Mouse (Mus musculus) ES-E14 (cell line): ENCODE measurements around the gene Olfr735. TPM values are rescaled to one million over a fixed set of nuclear protein-coding genes. Genes with fewer than 3 reads are reported as not detected.

Experiments
- DNase-seq: peaks from one replicate; pipeline ENCODE4 v3.0.0-alpha.2; 2013; ENCODE audit warnings: low read depth, low spot score
- H3K27ac ChIP-seq: 2 replicates; pipeline ENCODE4 v1.5.1; 2012; ENCODE audit warnings: low read depth, mild to moderate bottlenecking, low read length, moderate library complexity, mixed read lengths; ENCODE audit not compliant: poor library complexity, insufficient read depth, severe bottlenecking
- H3K36me3 ChIP-seq: 2 replicates; pipeline ENCODE4 v1.6.1; 2012; ENCODE audit warnings: mild to moderate bottlenecking, low read length, moderate library complexity, mixed read lengths; ENCODE audit not compliant: control insufficient read depth, poor library complexity, insufficient read depth, severe bottlenecking
- H3K4me1 ChIP-seq, 2 experiments: fragments of 150-350 bp in 1 of 2; sonication (generic) in 1 of 2; 2 replicates each; pipeline ENCODE4 v1.6.1; 2012; ENCODE audit warnings: low read length in 2 of 2, mild to moderate bottlenecking in 1 of 2, mixed read lengths in 1 of 2; ENCODE audit not compliant: control insufficient read depth in 2 of 2, insufficient read depth in 2 of 2, poor library complexity in 1 of 2
- H3K4me3 ChIP-seq, 2 experiments: fragments of 150-350 bp in 1 of 2; sonication (generic) in 1 of 2; 2 replicates each; pipeline ENCODE4 v1.5.1; 2012; ENCODE audit warnings: low read length in 2 of 2, low read depth in 1 of 2, mild to moderate bottlenecking in 1 of 2, mixed read lengths in 1 of 2; ENCODE audit not compliant: insufficient read depth in 1 of 2, poor library complexity in 1 of 2, severe bottlenecking in 1 of 2
- H3K9ac ChIP-seq: 2 replicates; pipeline ENCODE4 v1.6.1; 2012; ENCODE audit warnings: low read depth, mild to moderate bottlenecking, low read length, mixed read lengths; ENCODE audit not compliant: poor library complexity, insufficient read depth, severe bottlenecking
- H3K9me3 ChIP-seq: fragments of 150-350 bp; sonication (generic); 2 replicates; pipeline ENCODE4 v1.6.1; 2012; ENCODE audit warnings: low read depth, mild to moderate bottlenecking, low read length; ENCODE audit not compliant: control insufficient read depth, insufficient read depth
- CHD2 ChIP-seq: IDR thresholded peaks from 2 replicates; pipeline ENCODE4 v1.6.1; 2014; ENCODE audit warnings: mild to moderate bottlenecking, low read depth, low read length, inconsistent platforms
- HCFC1 ChIP-seq: IDR thresholded peaks from 2 replicates; pipeline ENCODE4 v1.6.1; 2012; ENCODE audit warnings: low read length, inconsistent platforms, borderline replicate concordance; ENCODE audit not compliant: insufficient read depth
- MAFK ChIP-seq: IDR thresholded peaks from 2 replicates; pipeline ENCODE4 v1.6.1; 2014; ENCODE audit warnings: mild to moderate bottlenecking, low read depth, low read length, inconsistent platforms; ENCODE audit not compliant: insufficient read depth
- ZC3H11A ChIP-seq: IDR thresholded peaks from 2 replicates; pipeline ENCODE4 v1.6.1; 2012; ENCODE audit warnings: low read depth, mild to moderate bottlenecking, inconsistent platforms, low read length, borderline replicate concordance
- ZNF384 ChIP-seq: IDR thresholded peaks from 2 replicates; pipeline ENCODE4 v1.6.1; 2012; ENCODE audit warnings: low read depth, low read length, inconsistent platforms
- in situ Hi-C, 2 experiments: fragments of 600-800 bp; cut with MboI; formaldehyde crosslinking; loops; one replicate each; pipeline ENCODE4 v1.15.1; 2025; ENCODE audit warnings: low sequenced_read_pairs in 2 of 2, inconsistent platforms in 1 of 2; ENCODE audit not compliant: unreplicated experiment in 2 of 2
- total RNA-seq: library from RNA; depleted of rRNA; stranded (reverse); fragments of 300-350 nt; gene quantifications from 2 replicates; pipeline ENCODE4 v1.2.3, GENCODE M21; 2012; rRNA removed

Gene Olfr735
- not detected in 2 replicates for total RNA-seq

DNA sequence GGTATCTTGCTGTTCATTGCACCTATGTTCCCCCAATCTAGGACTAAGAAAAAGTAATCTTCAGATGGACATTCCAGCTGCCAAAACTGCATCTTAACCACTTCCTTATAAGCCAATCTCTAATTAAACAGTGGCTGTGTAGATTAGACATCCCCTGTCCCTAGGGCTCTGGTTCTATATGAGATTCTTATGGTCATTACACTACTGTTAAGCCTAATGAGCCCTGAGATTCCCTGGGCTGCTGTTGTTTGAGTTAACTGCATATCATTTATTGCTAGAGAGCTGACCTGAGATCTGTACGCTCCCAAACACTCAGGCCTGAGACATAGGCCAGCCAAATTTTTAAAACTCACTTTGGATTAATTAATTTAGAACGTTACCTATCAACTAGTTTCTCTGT lies at the start of gene Olfr735:
Olfr735 (minus strand) TSS at position 77 of the 400 bp plus-strand sequence.
- DNase-seq: no peak
- in situ Hi-C loops: no loop called here

DNA sequence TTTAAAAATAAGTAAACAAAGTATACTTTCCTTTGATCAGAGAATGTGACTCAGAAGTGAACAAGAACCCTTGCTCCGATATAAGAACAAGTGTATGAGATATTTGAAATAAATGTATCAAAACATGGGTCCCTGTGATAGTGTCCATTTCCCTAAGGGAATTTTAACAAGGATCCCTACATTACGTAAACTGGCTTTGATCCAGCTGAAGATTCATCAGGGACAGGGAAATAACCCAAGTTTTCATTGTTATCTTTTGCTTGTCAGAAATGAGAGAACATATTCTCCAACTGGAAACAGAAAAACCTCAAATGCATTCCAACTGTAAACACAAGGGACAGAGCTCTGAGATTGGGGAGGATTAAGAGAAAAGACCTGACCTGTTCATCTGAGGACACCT lies 32.2 kb upstream of the Olfr735 start, which contains the start of gene Olfr736:
Olfr736 (plus strand) TSS at position 301 of the 400 bp plus-strand sequence.
- no peak for DNase-seq
- H3K9me3 ChIP-seq: no peaks in the 10 kb centered on the region
- H3K36me3 ChIP-seq: no peaks in the 10 kb centered on the region
- H3K4me1 ChIP-seq: no peaks in the 10 kb centered on the region
- no peak within 1 kb of the TSS for H3K9ac ChIP-seq
- in situ Hi-C loops: no loop called here
- TF ChIP-seq HCFC1: no peak
- no peak for TF ChIP-seq MAFK
- TF ChIP-seq CHD2: no peak
- no peak for TF ChIP-seq ZC3H11A
- no peak for TF ChIP-seq ZNF384
- H3K27ac ChIP-seq: no peak within 1 kb of the TSS
- no peak within 1 kb of the TSS for H3K4me3 ChIP-seq

More for the DNA sequence above, at the start of gene Olfr735:
- TF ChIP-seq ZC3H11A (no peak), MAFK (no peak), ZNF384 (no peak), HCFC1 (no peak), CHD2 (no peak)
- H3K9ac ChIP-seq: no peak within 1 kb of the TSS
- no peak within 1 kb of the TSS for H3K27ac ChIP-seq
- H3K4me3 ChIP-seq: no peak within 1 kb of the TSS
- H3K4me1 ChIP-seq: no peaks in the 10 kb centered on the region; a peak in 1 of 4 replicates
- H3K9me3 ChIP-seq: no peaks in the 10 kb centered on the region
- no peaks in the 10 kb centered on the region for H3K36me3 ChIP-seq

DNA sequence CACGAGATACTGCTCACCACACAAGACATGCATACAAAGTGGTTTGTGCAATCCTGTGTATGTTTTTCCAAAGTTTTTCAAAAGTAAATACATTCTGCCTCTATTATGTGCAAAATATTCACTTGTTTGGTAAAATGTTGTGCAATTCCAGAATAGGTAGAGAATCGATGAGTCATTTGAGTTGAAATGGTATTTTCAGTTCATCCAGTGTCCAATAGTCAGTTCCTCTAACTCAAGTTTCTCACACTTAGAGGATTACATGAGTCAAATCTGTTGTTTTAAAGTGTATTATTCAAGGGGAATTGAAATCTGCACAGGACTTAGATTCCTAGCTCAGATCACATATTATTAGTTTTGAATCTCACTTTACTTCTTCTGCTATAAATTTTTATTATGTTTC lies 14.9 kb upstream of the Olfr735 start:
- Histone ChIP-seq H3K4me1 (no peaks in the 10 kb centered on the region), H3K4me3 (no peak overlapping the region), H3K27ac (no peak overlapping the region), H3K36me3 (no peaks in the 10 kb centered on the region), H3K9me3 (no peaks in the 10 kb centered on the region), H3K9ac (no peak overlapping the region)
- no peak for DNase-seq
- no peak for TF ChIP-seq HCFC1
- no peak for TF ChIP-seq MAFK
- TF ChIP-seq ZNF384: no peak
- no peak for TF ChIP-seq ZC3H11A
- TF ChIP-seq CHD2: no peak
- in situ Hi-C loops: loop anchor here in 1 of 2 experiments (25.0 kb wide), 1 partner anchor 399 kb away; no protein-coding TSS in a partner anchor

DNA sequence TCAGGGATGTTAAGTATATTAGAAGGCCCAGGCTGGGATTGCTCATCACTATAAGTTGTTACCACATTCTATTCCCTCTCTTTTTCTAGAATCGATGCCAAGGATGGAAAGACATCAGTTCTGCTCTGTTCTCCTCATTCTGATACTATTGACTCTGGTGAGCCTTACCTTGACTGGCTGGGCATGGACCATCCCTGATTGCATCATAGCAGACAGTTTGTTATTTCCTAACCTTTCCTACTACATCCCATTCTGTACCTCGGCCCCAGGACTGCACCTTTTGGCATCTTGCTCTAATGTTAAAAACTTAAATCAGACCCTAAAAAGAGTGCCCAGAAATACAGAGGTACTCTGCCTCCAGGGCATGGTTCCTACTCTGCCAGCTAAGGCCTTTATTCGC lies 11.8 kb upstream of the Olfr735 start:
- H3K4me1 ChIP-seq: no peaks in the 10 kb centered on the region
- no peak overlapping the region for H3K27ac ChIP-seq
- no peak overlapping the region for H3K4me3 ChIP-seq
- in situ Hi-C loops: loop anchor here in 1 of 2 experiments (25.0 kb wide), 1 partner anchor 402 kb away; no protein-coding TSS in a partner anchor
- TF ChIP-seq HCFC1: no peak
- no peak for TF ChIP-seq CHD2
- TF ChIP-seq MAFK: no peak
- TF ChIP-seq ZC3H11A: no peak
- TF ChIP-seq ZNF384: no peak
- no peaks in the 10 kb centered on the region for H3K9me3 ChIP-seq
- no peaks in the 10 kb centered on the region for H3K36me3 ChIP-seq
- no peak overlapping the region for H3K9ac ChIP-seq
- DNase-seq: no peak
